Mouse (Mus musculus): ENCODE data around the gene Specc1. TPM values are rescaled to one million over a fixed set of nuclear protein-coding genes. Genes with fewer than 3 reads are reported as not detected.

The Specc1 gene
- polyA plus RNA-seq, 1 experiment = 65.0 TPM

- TF ChIP-seq CTCF (IDR thresholded peaks at IDR 0.05; ENCODE audit: low read depth, low read length) (no peak), POLR2A (IDR thresholded peaks at IDR 0.05; ENCODE audit: borderline replicate concordance, low read depth, low read length) (no peak)
- Histone ChIP-seq H3K4me1 (ENCODE audit: control insufficient read depth, insufficient read depth, low read length) (no peaks in the 10 kb centered on the region; the same call in none of the 2 replicates), H3K4me3 (ENCODE audit: insufficient read depth, low read length) (no peak overlapping the region), H3K27ac (ENCODE audit: insufficient read depth, low read depth, low read length) (no peak overlapping the region)
Observed at GRCm38 (mm10) chr11:62265642-62266041, 309.1 kb downstream of the Specc1 start.

- no peak overlapping the region for H3K4me3 ChIP-seq (ENCODE audit: insufficient read depth, low read length)
- no peak overlapping the region for H3K27ac ChIP-seq (ENCODE audit: insufficient read depth, low read depth, low read length)
- no peak for TF ChIP-seq POLR2A (IDR thresholded peaks at IDR 0.05; ENCODE audit: borderline replicate concordance, low read depth, low read length)
- TF ChIP-seq CTCF (IDR thresholded peaks at IDR 0.05; ENCODE audit: low read depth, low read length) = no peak
- H3K4me1 ChIP-seq (ENCODE audit: control insufficient read depth, insufficient read depth, low read length) = no peaks in the 10 kb centered on the region; the same call in 1 of the 2 replicates
Observed at GRCm38 (mm10) chr11:62266466-62267214, 310.1 kb downstream of the Specc1 start.

GRCm38 (mm10) chr11:62268381-62268780, 311.8 kb downstream of the Specc1 start:
- Histone ChIP-seq H3K4me1 (ENCODE audit: control insufficient read depth, insufficient read depth, low read length) (no peaks in the 10 kb centered on the region), H3K27ac (ENCODE audit: insufficient read depth, low read depth, low read length) (no peak overlapping the region), H3K4me3 (ENCODE audit: insufficient read depth, low read length) (no peak overlapping the region)
- no peak for TF ChIP-seq POLR2A (IDR thresholded peaks at IDR 0.05; ENCODE audit: borderline replicate concordance, low read depth, low read length)
- no peak for TF ChIP-seq CTCF (IDR thresholded peaks at IDR 0.05; ENCODE audit: low read depth, low read length)

GRCm38 (mm10) chr11:62269097-62269496, 312.5 kb downstream of the Specc1 start:
- Histone ChIP-seq H3K4me1 (ENCODE audit: control insufficient read depth, insufficient read depth, low read length) (no peaks in the 10 kb centered on the region), H3K27ac (ENCODE audit: insufficient read depth, low read depth, low read length) (no peak overlapping the region), H3K4me3 (ENCODE audit: insufficient read depth, low read length) (no peak overlapping the region)
- TF ChIP-seq CTCF (IDR thresholded peaks at IDR 0.05; ENCODE audit: low read depth, low read length) (no peak), POLR2A (IDR thresholded peaks at IDR 0.05; ENCODE audit: borderline replicate concordance, low read depth, low read length) (no peak)

GRCm38 (mm10) chr11:62270851-62271250, 314.3 kb downstream of the Specc1 start:
- H3K27ac ChIP-seq (ENCODE audit: insufficient read depth, low read depth, low read length) = no peak overlapping the region
- H3K4me1 ChIP-seq (ENCODE audit: control insufficient read depth, insufficient read depth, low read length) = no peaks in the 10 kb centered on the region
- TF ChIP-seq POLR2A (IDR thresholded peaks at IDR 0.05; ENCODE audit: borderline replicate concordance, low read depth, low read length) = no peak
- TF ChIP-seq CTCF (IDR thresholded peaks at IDR 0.05; ENCODE audit: low read depth, low read length) = no peak
- H3K4me3 ChIP-seq (ENCODE audit: insufficient read depth, low read length) = no peak overlapping the region

Other genes with a start within 250 kb of the Specc1 start
- gene Slc5a10, start 235.9 kb upstream of the Specc1 start, polyA plus RNA-seq (2012; ENCODE audit: insufficient read depth, insufficient read length, missing spikeins) = not detected in 2 replicates
- 34.5 and 36.2 TPM in 2 replicates for gene Prpsap2, start 194.7 kb upstream of the Specc1 start, polyA plus RNA-seq (2012; ENCODE audit: insufficient read depth, insufficient read length, missing spikeins)
- 41.3 and 47.7 TPM in 2 replicates for gene Ulk2, start 101.7 kb upstream of the Specc1 start, polyA plus RNA-seq (2012; ENCODE audit: insufficient read depth, insufficient read length, missing spikeins)
- gene Akap10, start 26.5 kb upstream of the Specc1 start, polyA plus RNA-seq (2012; ENCODE audit: insufficient read depth, insufficient read length, missing spikeins) = 46.2 and 46.4 TPM in 2 replicates